Mouse (Mus musculus) regulatory T cell (primary cell): ENCODE results near the gene Bend7.

Experiments
- in situ Hi-C: fragments of 300-600 bp; cut with MboI, MseI; formaldehyde crosslinking; loops from one replicate; pipeline ENCODE4 v1.15.1; 2025; ENCODE audit warnings: high pct_unique_total_duplicates

Gene Bend7

DNA sequence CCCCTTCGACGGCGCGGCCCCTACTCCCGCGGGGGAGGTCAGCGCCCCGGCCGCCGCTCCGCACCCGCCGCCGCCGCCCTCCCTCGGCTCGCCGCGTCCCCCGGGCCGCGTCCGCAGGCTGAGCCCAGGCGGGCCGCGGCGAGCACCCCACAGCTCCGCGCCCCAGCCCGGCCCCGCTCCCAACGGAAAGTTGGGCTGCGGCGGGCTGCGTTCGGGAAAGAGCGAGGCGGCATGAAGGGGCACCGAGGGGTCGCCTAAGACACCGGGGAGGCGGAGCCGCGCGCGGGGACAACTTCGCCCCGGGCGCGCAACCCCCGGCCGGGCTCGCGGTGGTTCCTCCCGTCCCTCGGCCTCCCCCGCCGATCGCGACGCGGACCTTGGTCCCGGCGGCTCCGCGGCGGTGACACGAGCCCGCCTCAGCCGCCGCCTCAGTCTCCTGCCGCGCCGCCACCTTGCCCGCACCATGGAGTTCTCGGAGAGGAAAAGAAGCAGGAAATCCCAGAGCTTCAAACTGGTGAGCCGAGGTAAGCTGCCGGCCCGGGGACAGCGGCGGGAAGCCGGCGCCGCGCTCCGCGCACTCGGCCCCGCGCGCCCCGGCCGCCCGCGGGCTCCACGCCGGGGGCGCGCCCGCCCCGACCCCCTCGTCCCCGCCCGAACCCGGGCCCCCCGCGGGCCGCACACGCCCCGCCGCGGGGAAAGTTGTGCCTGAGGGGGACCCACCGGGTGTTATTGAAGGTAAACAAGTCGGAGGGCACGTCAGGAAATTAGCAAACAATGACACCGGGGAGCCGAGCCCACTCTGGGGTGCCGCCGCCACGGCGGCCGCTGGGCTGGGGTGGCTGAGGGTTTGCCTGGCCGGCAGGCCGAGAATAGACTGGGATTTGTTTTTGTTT is at the start of gene Bend7:
Gene Bend7, plus strand, starts transcription at position 63 of the 893 bp plus-strand sequence.
- in situ Hi-C loops, result no loop called here

DNA sequence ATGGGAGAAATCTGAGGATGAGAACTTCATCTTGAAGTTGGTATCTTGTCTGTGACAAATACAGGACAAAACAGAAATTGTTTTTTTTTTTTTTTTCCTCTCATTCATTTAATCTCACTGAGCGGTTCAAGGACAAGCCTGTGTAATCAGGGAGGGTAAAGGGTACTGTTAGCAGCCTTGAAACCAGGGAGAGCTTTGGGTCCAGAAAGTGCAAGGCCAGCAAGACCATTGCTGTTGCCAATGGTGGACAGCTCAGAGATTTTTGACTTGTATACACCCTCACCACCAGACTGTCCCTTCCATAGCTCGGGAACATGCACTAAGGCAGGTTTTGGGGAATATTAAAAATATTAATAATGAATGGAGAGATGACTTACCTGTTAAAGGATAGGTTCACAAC is 49.0 kb upstream of the Bend7 start:
- in situ Hi-C loops, result no loop called here

DNA sequence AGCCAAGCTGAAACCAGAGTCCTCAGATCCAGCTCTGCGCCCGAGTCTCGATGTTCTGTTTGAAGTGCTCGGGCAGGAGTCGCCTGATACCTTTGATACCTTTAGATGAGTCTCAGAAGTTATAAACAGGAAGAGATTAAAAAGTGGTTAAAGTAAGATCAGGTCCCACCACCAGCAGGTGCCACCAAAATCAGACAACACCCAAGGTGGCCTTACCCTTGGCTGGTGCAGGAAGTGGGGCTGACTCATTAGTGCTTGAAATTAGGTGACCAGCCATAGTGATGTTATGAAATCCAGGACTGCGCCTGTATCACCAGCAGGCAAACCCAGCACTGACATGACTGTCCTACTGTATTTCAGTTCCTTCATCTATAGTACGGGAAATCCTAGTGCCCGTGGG is 47.9 kb upstream of the Bend7 start:
- in situ Hi-C loops, result no loop called here

DNA sequence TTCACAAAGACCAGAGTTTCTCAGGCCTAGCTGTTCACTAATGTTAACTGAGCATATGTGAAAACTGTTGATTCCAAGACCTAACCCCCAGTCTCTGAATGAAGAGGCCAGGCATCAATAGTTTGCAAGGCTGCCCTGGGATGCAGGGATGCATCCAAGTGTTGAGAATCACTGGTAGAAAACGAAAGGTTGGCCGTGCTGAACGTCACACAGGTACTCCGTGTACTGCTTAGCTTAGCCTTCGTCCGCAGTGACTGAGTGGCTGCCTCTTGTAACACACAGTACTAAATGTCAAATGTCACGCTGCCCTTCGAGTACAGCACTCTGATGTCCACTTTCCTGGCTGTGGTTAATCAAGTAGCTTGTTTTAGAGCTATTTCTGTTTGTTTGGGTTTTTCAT is 46.0 kb upstream of the Bend7 start:
- in situ Hi-C loops, result no loop called here

DNA sequence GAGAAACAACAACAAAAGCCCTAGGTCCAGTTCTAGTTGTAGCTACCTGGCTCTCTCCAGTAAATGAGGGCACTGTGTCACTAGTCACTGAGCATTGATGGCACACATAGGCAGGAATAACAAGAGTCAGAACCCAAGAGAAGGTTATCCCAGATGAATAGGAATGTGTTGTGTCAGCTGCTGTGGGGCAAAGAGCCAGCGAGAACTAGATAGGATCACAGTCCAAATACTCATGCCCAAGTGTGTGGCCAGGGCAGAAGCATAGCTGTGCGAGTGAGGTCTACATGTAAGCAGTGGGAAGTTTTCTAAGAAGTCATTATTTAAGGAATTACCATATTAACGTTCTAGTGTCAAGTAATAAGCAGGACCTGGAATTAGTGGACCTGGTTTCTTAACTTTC is 37.7 kb upstream of the Bend7 start:
- in situ Hi-C loops, result no loop called here

DNA sequence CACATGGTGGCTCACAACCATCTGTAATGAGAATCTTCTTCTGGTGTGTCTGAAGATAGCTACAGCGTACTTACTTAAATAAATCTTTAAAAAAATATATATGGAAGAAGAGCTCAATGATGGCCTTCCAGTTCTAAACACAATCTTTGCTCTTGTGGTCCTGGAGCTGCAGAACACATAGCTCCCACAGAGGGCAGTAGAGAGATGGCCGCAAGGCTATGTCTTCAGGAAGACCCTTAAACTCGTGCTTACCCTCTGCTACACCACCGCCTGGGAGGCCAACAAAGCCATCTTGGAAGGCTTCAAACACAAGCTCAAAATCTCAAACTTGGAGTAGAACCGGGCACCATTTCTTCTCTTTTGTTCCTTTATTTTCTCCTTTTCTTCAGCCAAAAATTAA is 6.4 kb upstream of the Bend7 start:
- in situ Hi-C loops, result no loop called here

DNA sequence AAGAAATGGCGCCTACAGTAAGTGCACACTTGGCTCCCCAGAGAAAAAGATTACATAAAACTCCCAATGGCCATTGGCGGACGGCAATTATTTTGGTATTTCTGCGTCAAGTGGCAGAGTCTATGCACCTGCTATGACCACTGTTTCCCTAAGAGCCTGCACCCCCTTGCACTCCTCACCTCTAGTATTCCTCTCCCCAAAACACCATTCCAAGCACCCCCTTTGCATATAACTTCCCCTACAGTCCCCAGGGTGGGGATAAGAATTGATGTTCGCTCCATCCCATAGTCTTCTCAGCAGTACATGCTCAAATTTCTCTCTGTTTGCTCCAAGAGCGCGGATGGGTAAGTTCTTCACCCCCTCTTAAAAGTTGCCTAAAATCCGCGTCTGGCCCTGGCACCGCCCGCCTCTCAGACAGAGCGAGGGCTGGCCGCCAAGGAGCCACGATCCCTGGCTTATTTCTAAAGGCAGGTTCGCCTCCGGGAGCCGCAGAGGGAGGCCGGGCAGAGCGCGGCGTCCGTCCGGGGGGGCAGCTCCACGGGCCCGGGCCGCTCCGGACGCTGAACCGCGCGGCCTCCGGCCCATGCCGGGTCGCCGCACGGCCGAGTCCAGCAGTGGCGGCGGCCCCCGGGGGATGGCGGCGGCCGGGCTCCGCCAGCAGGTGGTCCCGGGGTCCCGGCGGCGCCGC is 406 bp upstream of the Bend7 start:
- in situ Hi-C loops, result no loop called here

DNA sequence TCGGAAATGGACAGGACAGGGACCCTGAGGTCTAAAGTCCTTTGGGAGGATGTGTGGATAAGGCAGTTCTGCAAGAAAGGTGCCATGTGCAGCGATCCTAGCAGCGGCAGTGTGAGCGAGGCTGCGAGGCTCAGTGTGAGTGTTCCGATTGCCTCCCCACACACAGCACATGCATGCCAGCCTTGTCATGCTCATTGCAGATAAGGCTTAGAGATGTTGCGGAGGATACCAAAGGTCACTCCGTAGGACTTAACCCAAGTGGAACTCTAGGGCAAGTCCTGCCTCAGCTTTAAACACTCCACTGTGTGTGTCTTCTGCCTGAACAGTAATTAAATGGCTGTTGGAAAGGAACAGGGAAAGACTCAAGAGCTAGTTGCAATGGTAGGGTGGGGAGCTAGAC is 5.5 kb downstream of the Bend7 start:
- in situ Hi-C loops, result no loop called here

DNA sequence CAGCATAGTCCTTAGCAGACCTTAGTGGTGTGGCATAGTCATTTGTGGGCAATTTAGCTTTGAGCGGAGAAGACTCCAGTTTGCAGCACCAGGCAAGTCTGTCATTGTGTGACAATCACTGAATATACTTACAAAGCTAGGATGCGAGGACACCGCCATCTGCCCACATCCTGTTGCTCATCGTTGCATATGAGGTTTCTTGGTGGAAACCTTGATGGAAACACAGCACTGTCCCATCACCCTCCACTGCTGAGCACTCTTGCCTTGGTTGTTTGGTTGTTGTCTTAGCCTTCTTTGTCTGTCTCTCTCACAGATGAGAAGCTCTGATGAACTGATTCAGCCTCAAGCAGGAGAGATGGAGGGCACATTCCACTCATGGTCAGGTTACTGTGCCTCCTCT is 12.5 kb downstream of the Bend7 start:
- in situ Hi-C loops, result no loop called here

DNA sequence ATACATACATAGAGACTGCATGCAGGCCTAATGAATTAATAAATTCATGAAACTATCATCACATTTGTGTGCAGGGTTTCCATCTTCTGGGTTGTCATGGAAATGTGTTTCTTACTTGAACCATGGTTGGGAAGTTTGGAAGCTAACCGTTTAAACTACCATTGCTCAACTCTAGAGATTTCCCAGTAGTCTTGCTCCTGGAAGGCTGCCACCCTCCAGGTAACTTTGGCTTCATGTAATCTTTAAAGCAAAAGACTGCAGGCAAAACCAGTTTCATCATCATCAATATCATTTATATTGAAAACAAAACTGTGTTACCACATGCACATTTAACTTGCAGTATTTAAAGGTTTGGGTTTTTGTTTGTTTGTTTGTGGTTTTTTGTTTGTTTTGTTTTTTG is 16.3 kb downstream of the Bend7 start:
- in situ Hi-C loops, result no loop called here

DNA sequence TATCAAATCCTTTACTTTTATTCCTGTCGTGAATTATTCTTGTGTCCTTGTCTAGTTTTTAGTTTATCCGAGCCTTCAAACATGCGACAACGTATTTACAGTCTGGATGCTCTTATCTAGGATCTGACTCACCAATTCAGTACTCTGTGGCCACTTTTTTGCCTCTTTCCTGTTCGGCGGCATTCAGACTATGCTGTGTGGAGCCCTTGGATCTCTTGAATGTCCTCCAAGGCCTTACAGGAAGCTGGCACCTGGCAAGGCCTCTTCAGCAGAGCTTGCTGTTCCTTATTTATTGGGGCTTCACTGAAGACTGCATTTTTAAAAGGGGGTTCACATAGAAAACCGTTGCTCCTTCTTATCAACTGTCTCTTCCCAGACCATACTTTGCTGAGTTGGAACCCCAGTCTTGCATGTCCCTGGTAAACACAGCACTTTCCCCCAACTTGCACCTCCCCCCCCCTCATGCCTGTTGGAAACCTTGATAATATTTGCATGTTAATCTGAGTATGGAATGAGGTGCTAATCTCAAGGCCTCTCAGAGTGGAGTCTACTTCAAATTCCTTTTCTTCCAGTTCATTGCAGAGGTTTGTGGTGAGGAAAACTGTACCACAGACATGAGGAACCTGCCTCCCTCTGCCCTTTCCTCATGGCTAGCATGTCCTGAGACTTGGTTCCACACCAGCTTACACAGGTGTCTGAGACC is 18.6 kb downstream of the Bend7 start:
- in situ Hi-C loops, result no loop called here

DNA sequence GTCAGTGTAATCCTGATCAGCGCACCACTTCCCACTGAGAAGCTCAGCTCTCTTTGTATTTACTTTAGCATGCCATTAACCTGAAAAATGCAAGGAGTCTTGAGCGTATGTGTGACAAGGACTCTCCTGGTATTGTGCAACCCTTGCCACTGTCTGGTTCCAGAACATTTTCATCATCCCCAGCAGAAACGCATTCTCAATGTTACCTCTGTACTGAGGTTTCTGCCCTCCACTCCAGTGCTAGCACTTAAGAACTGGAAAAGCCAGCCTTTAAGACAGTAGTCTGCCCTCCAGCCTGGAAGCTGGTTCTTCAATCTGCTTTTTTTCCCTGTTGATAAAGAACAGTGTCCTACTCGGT is 19.1 kb downstream of the Bend7 start:
- in situ Hi-C loops, result no loop called here

DNA sequence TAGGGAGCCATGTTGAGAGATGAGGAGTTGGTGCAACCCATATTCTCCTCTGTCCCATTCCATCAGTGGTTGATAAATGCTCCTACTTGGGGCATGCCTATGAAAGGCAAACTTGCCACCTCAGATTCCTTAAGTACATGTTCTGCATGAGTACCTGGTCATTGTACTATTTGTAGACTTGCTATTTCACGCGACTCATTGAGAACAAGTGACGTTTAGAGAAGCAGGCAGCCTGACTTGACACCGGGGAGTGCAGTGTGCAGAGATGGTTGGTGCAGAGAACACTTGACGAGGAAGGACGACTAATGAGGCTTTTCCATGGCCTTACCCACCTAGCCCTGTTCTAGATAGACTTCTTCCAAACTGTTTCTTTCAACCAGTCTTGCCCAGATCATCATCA is 34.3 kb downstream of the Bend7 start:
- in situ Hi-C loops, result no loop called here

DNA sequence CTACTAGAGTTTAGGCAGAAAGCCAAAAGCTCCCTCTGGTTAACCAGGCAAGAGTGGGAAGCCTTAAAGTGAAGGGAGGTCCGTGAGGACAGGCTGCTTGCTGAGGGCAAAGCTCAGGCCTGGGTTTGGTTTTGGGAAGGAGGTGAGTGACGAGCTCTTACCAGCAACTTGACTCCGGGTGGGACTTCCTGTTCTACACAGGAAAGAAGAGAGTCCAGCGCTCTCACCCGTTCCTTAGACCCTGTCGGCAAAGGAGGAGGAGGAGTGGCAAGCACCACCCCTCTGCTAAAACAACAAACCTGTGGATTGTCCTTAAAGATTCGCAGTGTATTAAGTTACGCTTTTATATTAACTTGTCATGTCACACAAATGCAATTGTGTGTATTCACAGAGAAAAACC is 38.1 kb downstream of the Bend7 start:
- in situ Hi-C loops, result no loop called here

DNA sequence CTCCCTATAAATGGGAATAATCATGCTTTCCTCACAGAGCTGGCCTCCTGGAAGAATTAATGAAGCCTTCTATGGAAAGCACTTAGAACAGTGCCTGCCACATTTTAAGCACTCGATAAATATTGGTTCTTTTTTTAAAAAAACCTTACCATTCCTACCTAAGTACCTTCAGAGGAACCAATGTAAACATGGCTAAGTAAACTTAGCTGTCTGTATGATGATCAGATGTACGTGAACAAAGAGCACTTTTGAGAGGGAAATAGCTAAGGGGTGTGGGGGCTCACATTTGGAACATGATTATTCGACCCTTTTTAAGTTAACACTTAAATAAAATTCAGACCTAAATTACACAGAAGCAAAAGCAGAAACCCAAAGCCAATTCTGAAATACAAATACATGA is 39.6 kb downstream of the Bend7 start:
- in situ Hi-C loops, result no loop called here

DNA sequence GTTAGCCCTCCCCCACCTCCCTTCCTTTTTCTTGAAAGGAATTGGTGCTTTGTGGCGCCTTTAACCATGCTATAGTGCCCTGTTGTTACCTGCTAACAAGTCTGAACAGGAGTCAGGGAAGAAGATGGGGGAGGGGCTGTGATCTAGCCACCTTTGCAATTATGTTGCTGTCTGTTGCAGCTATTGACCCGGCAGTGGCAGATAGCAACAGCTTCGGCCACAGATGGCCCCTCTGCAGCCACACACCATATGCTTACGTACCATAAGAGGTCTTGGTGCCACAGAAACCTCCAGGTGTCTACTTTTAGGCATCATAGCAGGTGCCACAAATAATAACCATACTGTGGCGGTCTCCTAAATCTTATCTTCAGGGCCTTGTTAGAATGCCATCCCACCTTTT is 43.1 kb downstream of the Bend7 start:
- in situ Hi-C loops, result no loop called here

DNA sequence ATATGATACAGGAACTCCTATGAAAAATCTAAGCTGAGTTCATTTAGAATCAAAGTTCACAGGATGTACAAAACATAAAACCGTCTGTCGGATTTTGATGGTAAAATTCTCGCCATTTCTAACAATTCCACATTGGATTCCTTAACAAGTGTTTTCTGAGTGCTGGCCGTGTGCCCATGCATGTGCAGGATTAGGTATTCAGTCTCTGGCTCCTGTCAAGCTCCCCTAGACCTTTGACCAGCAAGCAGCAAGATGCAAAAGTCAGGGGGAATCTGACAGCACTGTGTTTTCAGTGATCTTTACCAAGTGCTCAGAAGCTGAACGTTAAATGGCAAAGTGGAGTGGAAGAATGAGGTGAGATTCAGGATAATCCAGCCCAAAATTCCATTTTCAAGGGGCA is 44.3 kb downstream of the Bend7 start:
- in situ Hi-C loops, result no loop called here

DNA sequence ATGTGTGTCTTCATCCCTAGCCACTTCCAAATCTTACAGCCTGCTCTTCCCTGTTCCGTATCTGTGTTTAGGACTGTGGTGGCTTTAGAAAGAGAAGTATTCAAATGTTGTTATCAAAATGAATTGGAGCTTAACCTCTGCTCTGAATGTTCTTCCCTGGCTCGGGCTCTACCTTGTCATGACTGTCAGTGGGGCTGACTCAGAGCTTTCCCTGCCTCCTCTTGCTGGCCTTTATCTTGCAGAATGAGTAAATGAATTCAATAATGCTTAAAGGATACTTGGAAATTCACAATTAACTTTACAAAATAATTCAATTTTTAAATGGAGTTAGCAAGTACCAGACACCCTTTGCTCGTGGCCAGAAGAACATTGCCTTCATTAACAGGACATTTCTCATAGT is 46.4 kb downstream of the Bend7 start:
- in situ Hi-C loops, result no loop called here

DNA sequence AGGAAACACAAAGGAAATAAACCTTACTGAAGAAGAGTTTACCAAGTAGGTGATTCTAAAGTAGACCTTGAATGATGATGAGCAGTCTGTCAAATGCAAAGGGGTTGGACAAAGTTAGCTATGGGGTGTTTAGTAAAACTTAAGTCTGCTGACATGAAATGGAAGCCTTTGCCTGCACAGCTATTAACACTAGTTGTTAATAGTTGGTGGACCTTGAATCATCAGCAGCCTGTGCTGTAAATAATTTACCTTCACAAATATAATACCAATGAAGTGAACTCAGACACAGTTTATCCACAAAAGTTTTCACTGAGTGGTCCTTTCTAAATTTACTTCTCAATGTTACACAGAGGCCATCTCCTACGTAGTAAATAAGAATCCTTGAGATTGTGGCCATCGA is 52.7 kb downstream of the Bend7 start:
- in situ Hi-C loops, result no loop called here

DNA sequence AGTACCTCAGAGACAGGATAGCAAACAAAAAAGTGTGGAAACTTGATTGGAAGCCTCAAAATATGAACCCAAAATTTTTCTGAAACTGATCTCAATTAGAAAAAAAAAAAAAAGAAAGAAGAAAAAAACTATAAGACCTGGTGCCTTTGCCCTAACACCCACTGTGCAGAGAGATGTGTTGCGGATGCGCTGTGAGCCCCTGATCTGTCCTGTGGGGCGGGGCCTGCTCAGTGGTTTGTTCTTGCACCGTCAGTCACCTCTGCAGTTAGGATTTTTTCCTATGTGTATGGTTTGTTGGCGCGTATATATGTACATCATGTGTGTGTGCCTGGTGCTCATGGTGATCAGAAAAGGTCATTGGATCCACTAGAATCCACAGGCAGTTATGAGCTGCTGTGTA is 56.3 kb downstream of the Bend7 start:
- in situ Hi-C loops, result no loop called here

DNA sequence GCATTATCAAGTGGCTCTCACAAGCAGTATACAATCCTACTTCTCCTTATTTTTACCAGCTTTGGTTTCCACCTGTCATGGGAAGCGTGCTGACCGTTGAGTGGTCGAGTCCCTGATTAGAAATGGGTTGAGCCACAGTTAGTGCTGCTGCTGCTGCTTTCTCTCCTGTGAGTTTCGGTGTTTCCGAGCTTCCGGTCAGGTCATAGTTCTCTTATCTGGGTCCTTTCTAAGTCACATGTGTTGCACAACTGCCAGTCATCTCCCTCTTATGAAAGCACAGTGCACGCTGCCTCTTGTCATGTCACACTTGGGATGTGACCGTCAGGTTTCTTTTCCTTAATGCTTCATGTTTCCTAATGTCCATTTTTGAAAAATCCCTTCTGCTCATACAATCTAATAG is 59.7 kb downstream of the Bend7 start:
- in situ Hi-C loops, result no loop called here

DNA sequence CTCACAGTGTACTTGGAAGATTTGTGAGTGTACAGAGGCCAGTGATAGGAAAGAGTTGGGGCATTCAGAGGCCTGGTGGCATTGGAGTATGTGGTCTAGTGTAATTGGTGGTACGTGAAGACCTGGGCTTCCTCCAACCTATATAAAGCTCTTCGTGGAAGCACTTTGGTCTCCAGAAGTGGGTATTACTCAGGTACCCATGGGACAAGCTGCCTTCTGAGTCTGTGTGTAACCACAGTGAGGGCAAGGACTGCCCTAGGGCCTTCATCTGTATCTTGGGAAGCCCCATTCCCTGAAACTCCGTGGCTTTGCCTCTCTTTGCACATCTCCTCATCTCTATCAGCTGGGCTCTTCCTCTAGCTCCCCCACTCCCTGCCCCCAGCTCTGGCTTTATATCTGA is 64.0 kb downstream of the Bend7 start:
- in situ Hi-C loops, result no loop called here

DNA sequence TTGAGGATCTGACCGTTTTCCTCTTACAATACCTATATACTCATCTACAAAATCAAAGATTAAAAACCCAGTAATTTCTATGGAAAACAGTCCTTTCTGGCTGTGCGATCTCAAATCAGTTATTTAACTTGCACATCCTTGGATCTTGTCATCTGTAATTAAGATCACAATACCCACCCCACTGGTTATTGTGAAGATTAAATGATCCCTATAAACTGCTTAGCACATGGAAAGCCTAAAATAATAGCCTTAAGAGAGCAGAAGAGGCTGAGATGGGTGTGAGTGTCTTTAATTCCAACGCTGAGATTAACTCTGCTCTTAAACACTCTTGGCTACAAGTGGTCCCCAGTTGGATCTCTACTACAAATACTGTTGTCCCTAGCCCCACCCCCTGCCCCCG is 64.8 kb downstream of the Bend7 start:
- in situ Hi-C loops, result no loop called here
